Mouse (Mus musculus): ENCODE results near the gene Dscam. TPM values are rescaled to one million over a fixed set of nuclear protein-coding genes. Genes with fewer than 3 reads are reported as not detected.

Gene Dscam
- polyA plus RNA-seq, 1 experiment from 2014 or later, result 0.63 TPM

DNA sequence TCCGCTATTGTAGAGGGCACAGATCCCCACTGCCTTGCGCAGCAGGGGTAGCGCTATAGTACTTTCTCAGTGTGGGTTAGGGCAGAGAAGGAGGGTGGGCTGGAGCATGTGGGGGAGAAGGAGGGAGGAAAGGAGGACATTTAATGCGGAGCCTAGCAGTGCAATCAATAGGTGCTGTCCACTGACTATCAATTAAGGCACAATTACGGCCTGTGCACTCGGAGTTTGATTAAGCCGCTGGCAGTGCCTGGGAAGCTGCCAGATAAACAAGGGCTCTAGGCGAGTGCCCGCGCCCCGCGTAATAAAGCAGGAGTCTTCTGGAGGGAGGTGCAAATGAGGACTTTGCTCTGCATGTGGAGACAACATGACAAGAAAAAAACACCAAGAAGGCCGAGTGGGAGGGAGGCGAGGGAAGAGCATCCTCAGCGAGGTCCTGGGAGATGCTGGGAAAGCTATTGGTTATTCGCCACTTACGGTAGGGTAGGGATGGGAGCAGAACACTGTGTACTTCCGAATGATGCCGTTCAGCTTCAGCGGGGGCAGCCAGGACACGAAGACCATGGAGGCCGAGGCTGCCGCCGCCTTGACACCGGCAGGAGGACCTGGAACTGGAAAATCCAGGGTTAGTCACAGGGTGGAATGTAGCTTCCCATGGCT, 497.2 kb downstream of the Dscam start:
- Histone ChIP-seq H3K36me3 (ENCODE audit: control insufficient read depth, insufficient read depth, low read length) (no peaks in the 10 kb centered on the region), H3K9ac (ENCODE audit: low read depth, low read length) (no peak overlapping the region), H3K27me3 (replicated peaks; ENCODE audit: control insufficient read depth, insufficient read depth, low read length) (no peaks in the 10 kb centered on the region), H3K4me1 (ENCODE audit: control insufficient read depth, insufficient read depth, low read length) (no peaks in the 10 kb centered on the region), H3K9me3 (ENCODE audit: control insufficient read depth, low read length) (no peaks in the 10 kb centered on the region), H3K27ac (replicated peaks; ENCODE audit: low read depth, low read length) (no peak overlapping the region), H3K4me3 (ENCODE audit: low read depth, low read length) (no peak overlapping the region), H3K4me2 (ENCODE audit: low read depth, low read length) (no peak overlapping the region)
- DNase-seq (ENCODE audit: low spot score), result peak; percentile 9
- no peak for ATAC-seq (ENCODE audit: low read depth)
- 70% methylated on average over 25 of the region's 25 CpGs for WGBS

DNA sequence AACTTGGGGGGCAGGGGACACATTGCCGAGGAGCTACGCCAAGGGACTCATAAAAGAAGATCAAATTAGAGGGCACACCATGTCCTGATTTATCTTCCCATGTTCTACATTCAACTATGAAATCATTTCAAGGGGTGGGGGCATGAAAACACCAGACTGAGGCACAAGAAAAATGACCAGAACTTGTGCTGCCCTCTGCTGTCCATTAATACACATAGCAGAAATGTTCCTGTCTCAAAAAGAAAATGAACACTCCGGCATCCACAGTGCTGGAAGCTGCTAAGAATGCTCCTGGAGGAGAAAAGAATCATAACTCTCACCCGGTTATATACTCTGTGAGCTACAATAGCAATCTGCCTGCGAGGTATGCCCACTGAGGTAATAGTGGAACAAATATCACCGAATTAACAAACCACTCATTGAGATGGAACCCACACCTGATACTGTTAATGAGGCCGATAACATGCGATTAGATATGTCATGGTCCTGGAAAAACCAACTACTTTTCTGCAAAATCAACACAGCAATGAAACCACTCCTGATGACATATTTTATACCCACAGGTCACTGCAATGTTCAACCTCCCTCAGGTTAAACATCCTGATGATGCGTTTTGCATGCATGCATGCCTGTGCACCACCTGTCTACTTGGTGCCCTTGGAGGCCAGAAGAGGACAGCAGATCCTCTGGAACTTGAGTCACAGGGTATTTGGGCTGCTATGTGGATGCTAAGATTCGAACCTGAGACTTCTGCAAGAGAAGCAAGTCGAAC, 498.8 kb downstream of the Dscam start:
- no peak overlapping the region for H3K4me2 ChIP-seq (ENCODE audit: low read depth, low read length)
- H3K27ac ChIP-seq (replicated peaks; ENCODE audit: low read depth, low read length), result no peak overlapping the region
- no peak overlapping the region for H3K9ac ChIP-seq (ENCODE audit: low read depth, low read length)
- DNase-seq (ENCODE audit: low spot score), result peak; percentile 48
- H3K9me3 ChIP-seq (ENCODE audit: control insufficient read depth, low read length), result no peaks in the 10 kb centered on the region
- ATAC-seq (ENCODE audit: low read depth), result no peak
- no peaks in the 10 kb centered on the region for H3K27me3 ChIP-seq (replicated peaks; ENCODE audit: control insufficient read depth, insufficient read depth, low read length)
- no peak overlapping the region for H3K4me3 ChIP-seq (ENCODE audit: low read depth, low read length)
- H3K4me1 ChIP-seq (ENCODE audit: control insufficient read depth, insufficient read depth, low read length), result no peaks in the 10 kb centered on the region
- no peaks in the 10 kb centered on the region for H3K36me3 ChIP-seq (ENCODE audit: control insufficient read depth, insufficient read depth, low read length)
- 59% methylated on average over 11 of the region's 11 CpGs for WGBS

DNA sequence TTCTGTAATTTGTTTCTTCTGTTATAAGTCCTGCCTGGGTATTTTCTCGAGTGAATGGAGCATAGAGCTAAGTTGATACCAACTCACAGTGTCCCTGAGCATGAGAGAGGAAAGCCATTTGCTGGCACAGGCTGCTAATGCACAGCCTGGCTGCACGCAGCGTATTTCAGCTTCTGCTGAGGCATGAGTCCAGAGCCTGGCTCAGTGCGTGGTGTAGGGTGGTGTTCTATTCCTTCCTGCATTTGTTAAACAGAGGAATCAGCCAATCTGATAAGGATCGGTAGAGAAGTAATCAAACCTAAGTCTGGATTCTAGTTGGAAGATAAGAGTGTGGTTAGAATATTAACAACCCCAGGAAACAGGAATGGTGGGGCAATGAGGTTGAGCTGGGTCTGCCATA, 500.8 kb downstream of the Dscam start:
- Histone ChIP-seq H3K4me1 (ENCODE audit: control insufficient read depth, insufficient read depth, low read length) (no peaks in the 10 kb centered on the region), H3K4me3 (ENCODE audit: low read depth, low read length) (no peak overlapping the region), H3K27me3 (replicated peaks; ENCODE audit: control insufficient read depth, insufficient read depth, low read length) (no peaks in the 10 kb centered on the region), H3K27ac (replicated peaks; ENCODE audit: low read depth, low read length) (no peak overlapping the region), H3K9ac (ENCODE audit: low read depth, low read length) (no peak overlapping the region), H3K9me3 (ENCODE audit: control insufficient read depth, low read length) (no peaks in the 10 kb centered on the region), H3K4me2 (ENCODE audit: low read depth, low read length) (no peak overlapping the region), H3K36me3 (ENCODE audit: control insufficient read depth, insufficient read depth, low read length) (no peaks in the 10 kb centered on the region)
- DNase-seq (ENCODE audit: low spot score) (no peak), ATAC-seq (ENCODE audit: low read depth) (no peak)
- WGBS, result 66% methylated on average over 5 of the region's 5 CpGs

GRCm38 (mm10) chr16:96668478-96668877, 502.1 kb downstream of the Dscam start:
- WGBS, result 100% methylated on average over 1 of the region's 1 CpGs
- no peaks in the 10 kb centered on the region for H3K27me3 ChIP-seq (replicated peaks; ENCODE audit: control insufficient read depth, insufficient read depth, low read length)

GRCm38 (mm10) chr16:96661073-96661472, 509.5 kb downstream of the Dscam start:
- 84% methylated on average over 3 of the region's 3 CpGs for WGBS
- Histone ChIP-seq H3K27me3 (replicated peaks; ENCODE audit: control insufficient read depth, insufficient read depth, low read length) (no peaks in the 10 kb centered on the region), H3K4me2 (ENCODE audit: low read depth, low read length) (no peak overlapping the region), H3K9me3 (ENCODE audit: control insufficient read depth, low read length) (no peaks in the 10 kb centered on the region), H3K9ac (ENCODE audit: low read depth, low read length) (no peak overlapping the region), H3K4me3 (ENCODE audit: low read depth, low read length) (no peak overlapping the region), H3K4me1 (ENCODE audit: control insufficient read depth, insufficient read depth, low read length) (peaks cover 3% of the 10 kb centered on the region; the same call in 1 of the 2 replicates), H3K36me3 (ENCODE audit: control insufficient read depth, insufficient read depth, low read length) (no peaks in the 10 kb centered on the region), H3K27ac (replicated peaks; ENCODE audit: low read depth, low read length) (no peak overlapping the region)
- ATAC-seq (ENCODE audit: low read depth) (no peak), DNase-seq (ENCODE audit: low spot score) (no peak)

More at GRCm38 (mm10) chr16:96668478-96668877, 502.1 kb downstream of the Dscam start:
- Histone ChIP-seq H3K36me3 (ENCODE audit: control insufficient read depth, insufficient read depth, low read length) (no peaks in the 10 kb centered on the region), H3K9me3 (ENCODE audit: control insufficient read depth, low read length) (no peaks in the 10 kb centered on the region), H3K4me3 (ENCODE audit: low read depth, low read length) (no peak overlapping the region), H3K4me2 (ENCODE audit: low read depth, low read length) (no peak overlapping the region), H3K27ac (replicated peaks; ENCODE audit: low read depth, low read length) (no peak overlapping the region), H3K4me1 (ENCODE audit: control insufficient read depth, insufficient read depth, low read length) (no peaks in the 10 kb centered on the region), H3K9ac (ENCODE audit: low read depth, low read length) (no peak overlapping the region)
- no peak for DNase-seq (ENCODE audit: low spot score)
- no peak for ATAC-seq (ENCODE audit: low read depth)

GRCm38 (mm10) chr16:96659275-96659674, 511.3 kb downstream of the Dscam start:
- peak; percentile 68; the same call in 1 of the 2 replicates for ATAC-seq (ENCODE audit: low read depth)

DNA sequence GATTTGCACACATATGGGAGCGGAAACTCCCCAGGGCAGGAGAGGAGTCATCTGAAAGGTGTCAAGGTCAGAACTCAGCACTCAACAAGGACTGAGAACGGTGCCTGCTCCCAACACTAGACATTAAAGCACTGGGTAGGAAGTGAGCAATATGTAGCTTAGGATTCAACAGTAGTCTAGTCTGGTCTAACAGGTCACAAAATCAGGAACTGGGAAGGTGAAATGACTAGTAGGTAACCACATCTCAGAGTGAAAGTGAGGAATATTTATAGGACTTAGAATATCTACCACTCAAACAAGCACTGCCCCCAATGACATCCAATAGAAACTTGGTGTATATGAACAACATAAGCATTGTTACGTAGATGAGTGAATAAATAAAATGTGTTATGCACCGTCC, 515.0 kb downstream of the Dscam start:
- peaks cover 3% of the 10 kb centered on the region; the same call in 1 of the 2 replicates for H3K4me1 ChIP-seq (ENCODE audit: control insufficient read depth, insufficient read depth, low read length)
- no peak overlapping the region for H3K4me3 ChIP-seq (ENCODE audit: low read depth, low read length)
- WGBS, result 89% methylated on average over 4 of the region's 4 CpGs
- no peak overlapping the region for H3K4me2 ChIP-seq (ENCODE audit: low read depth, low read length)
- H3K9ac ChIP-seq (ENCODE audit: low read depth, low read length), result no peak overlapping the region
- no peak overlapping the region for H3K27ac ChIP-seq (replicated peaks; ENCODE audit: low read depth, low read length)
- DNase-seq (ENCODE audit: low spot score) (no peak), ATAC-seq (ENCODE audit: low read depth) (no peak)
- H3K9me3 ChIP-seq (ENCODE audit: control insufficient read depth, low read length), result no peaks in the 10 kb centered on the region
- H3K27me3 ChIP-seq (replicated peaks; ENCODE audit: control insufficient read depth, insufficient read depth, low read length), result no peaks in the 10 kb centered on the region
- no peaks in the 10 kb centered on the region for H3K36me3 ChIP-seq (ENCODE audit: control insufficient read depth, insufficient read depth, low read length)

More at GRCm38 (mm10) chr16:96659275-96659674, 511.3 kb downstream of the Dscam start:
- peak; percentile 75 for DNase-seq (ENCODE audit: low spot score)
- no peaks in the 10 kb centered on the region for H3K27me3 ChIP-seq (replicated peaks; ENCODE audit: control insufficient read depth, insufficient read depth, low read length)
- peaks cover 3% of the 10 kb centered on the region; the same call in 1 of the 2 replicates for H3K4me1 ChIP-seq (ENCODE audit: control insufficient read depth, insufficient read depth, low read length)
- no peak overlapping the region for H3K9ac ChIP-seq (ENCODE audit: low read depth, low read length)
- no peak overlapping the region for H3K4me3 ChIP-seq (ENCODE audit: low read depth, low read length)
- no peaks in the 10 kb centered on the region for H3K36me3 ChIP-seq (ENCODE audit: control insufficient read depth, insufficient read depth, low read length)
- H3K9me3 ChIP-seq (ENCODE audit: control insufficient read depth, low read length), result no peaks in the 10 kb centered on the region
- H3K27ac ChIP-seq (replicated peaks; ENCODE audit: low read depth, low read length), result no peak overlapping the region
- no peak overlapping the region for H3K4me2 ChIP-seq (ENCODE audit: low read depth, low read length)
- 37% methylated on average over 5 of the region's 5 CpGs for WGBS

DNA sequence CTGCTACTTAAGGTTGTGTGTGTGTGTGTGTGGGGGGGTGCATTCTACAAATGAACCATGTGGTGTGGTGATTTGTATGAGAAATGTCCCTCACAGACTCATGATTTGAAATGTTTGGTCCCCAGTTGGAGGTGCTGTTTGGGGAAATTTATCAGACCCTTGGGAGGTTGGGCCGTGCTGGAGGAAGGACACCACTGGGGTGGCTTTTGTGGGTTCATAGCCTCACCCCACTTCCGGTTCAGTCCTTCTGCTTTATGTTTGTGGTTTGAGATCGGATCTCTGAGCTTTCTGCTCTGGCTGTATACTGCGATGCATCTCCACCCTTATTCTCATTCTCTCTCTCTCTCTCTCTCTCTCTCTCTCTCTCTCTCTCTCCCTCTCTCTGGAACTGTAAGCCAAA, 516.5 kb downstream of the Dscam start:
- Histone ChIP-seq H3K27ac (replicated peaks; ENCODE audit: low read depth, low read length) (no peak overlapping the region), H3K9ac (ENCODE audit: low read depth, low read length) (no peak overlapping the region), H3K27me3 (replicated peaks; ENCODE audit: control insufficient read depth, insufficient read depth, low read length) (no peaks in the 10 kb centered on the region), H3K36me3 (ENCODE audit: control insufficient read depth, insufficient read depth, low read length) (no peaks in the 10 kb centered on the region), H3K4me3 (ENCODE audit: low read depth, low read length) (no peak overlapping the region), H3K9me3 (ENCODE audit: control insufficient read depth, low read length) (no peaks in the 10 kb centered on the region), H3K4me1 (ENCODE audit: control insufficient read depth, insufficient read depth, low read length) (peaks cover under 1% of the 10 kb centered on the region; the same call in 1 of the 2 replicates), H3K4me2 (ENCODE audit: low read depth, low read length) (no peak overlapping the region)
- ATAC-seq (ENCODE audit: low read depth), result no peak
- 81% methylated on average over 4 of the region's 4 CpGs for WGBS
- DNase-seq (ENCODE audit: low spot score), result no peak

Data from embryonic facial prominence, embryonic 14.5 days (tissue).